Mouse (Mus musculus) hindbrain, embryonic 10.5 days (tissue): ENCODE measurements around the gene Jak3. TPM values are rescaled to one million over a fixed set of nuclear protein-coding genes. Genes with fewer than 3 reads are reported as not detected.

Experiments used
- DNase-seq: peaks from one replicate; pipeline ENCODE4 v3.0.0-alpha.2; 2017; ENCODE audit warnings: low spot score
- H3K27ac ChIP-seq: fragments of 300-500 bp; sonication (generic); 2 replicates; pipeline ENCODE4 v1.5.1; 2016; ENCODE audit warnings: mild to moderate bottlenecking, moderate library complexity
- H3K27me3 ChIP-seq: fragments of 300-500 bp; sonication (generic); 2 replicates; pipeline ENCODE4 v1.6.1; 2016; ENCODE audit warnings: mild to moderate bottlenecking; ENCODE audit not compliant: poor library complexity, insufficient read depth, severe bottlenecking
- H3K36me3 ChIP-seq: fragments of 300-500 bp; sonication (generic); 2 replicates; pipeline ENCODE4 v1.6.1; 2016; ENCODE audit warnings: mild to moderate bottlenecking, moderate library complexity
- H3K4me1 ChIP-seq: fragments of 300-500 bp; sonication (generic); replicated peaks from 2 replicates; pipeline ENCODE4 v1.6.1; 2016; ENCODE audit warnings: mild to moderate bottlenecking
- H3K4me3 ChIP-seq: fragments of 300-500 bp; sonication (generic); 2 replicates; pipeline ENCODE4 v1.5.1; 2016; ENCODE audit warnings: mild to moderate bottlenecking, moderate library complexity
- H3K9me3 ChIP-seq: fragments of 300-500 bp; sonication (generic); 2 replicates; pipeline ENCODE4 v1.6.1; 2016; ENCODE audit warnings: mild to moderate bottlenecking, moderate library complexity
- WGBS: fragments of 180-500 bp; shearing (Covaris S2); methylation state at CpG from one replicate; pipeline ENCODE4 v1.1.7; 2016; 5-methylcytosine and 5-hydroxymethylcytosine counted together
- polyA plus RNA-seq: library from polyadenylated mRNA; unstranded; fragments of >200 nt; fragmentation: Nextera tagmentation; extraction: Ambion mirVana; gene quantifications from 2 replicates; pipeline ENCODE4 v1.2.1, GENCODE M21; 2016

The Jak3 gene
- polyA plus RNA-seq, 1 experiment from 2014 or later, result 3.6 TPM

GRCm38 (mm10) chr8:71670198-71670597 lies 5.9 kb upstream of the Jak3 start:
- no peaks in the 10 kb centered on the region for H3K9me3 ChIP-seq
- H3K4me3 ChIP-seq, result peak overlapping the region; percentile 68
- peaks cover 65% of the 10 kb centered on the region for H3K4me1 ChIP-seq
- peaks cover 82% of the 10 kb centered on the region for H3K27me3 ChIP-seq
- no peaks in the 10 kb centered on the region for H3K36me3 ChIP-seq
- 11% methylated on average over 12 of the region's 12 CpGs for WGBS
- DNase-seq, result no peak
- peak overlapping the region; percentile 77 for H3K27ac ChIP-seq

GRCm38 (mm10) chr8:71670621-71671548 lies 5.2 kb upstream of the Jak3 start:
- H3K27ac ChIP-seq, result peak overlapping the region; percentile 77
- H3K27me3 ChIP-seq, result peaks cover 88% of the 10 kb centered on the region
- no peaks in the 10 kb centered on the region for H3K9me3 ChIP-seq
- H3K4me3 ChIP-seq, result peak overlapping the region; percentile 68
- peak; percentile 83 for DNase-seq
- no peaks in the 10 kb centered on the region for H3K36me3 ChIP-seq
- under 1% methylated on average over 64 of the region's 64 CpGs for WGBS
- H3K4me1 ChIP-seq, result peaks cover 61% of the 10 kb centered on the region

DNA sequence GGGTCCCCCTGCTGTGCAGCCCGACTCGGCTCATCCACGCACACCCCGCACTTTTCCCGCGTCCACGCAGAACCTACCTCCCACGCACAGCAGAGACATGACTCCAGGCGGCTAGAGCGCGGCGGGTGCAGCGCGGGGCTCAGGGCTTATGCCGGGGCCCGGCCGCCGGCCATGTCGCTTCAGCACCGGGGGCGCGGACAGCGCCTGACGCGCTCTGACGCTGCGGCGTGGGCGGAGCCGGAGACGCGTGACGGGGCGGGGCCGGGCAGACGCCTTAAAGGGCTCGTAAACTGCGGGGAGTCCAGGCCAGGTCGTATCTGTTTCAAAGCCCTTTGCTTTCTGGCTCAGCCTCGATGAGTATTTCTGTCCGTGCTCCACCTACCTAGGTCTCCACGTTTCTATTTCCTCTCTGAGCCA lies 4.5 kb upstream of the Jak3 start, which contains the start of gene Unc13a:
Gene Unc13a (minus strand): TSS at position 209 of the 417 bp plus-strand sequence.
- Histone ChIP-seq H3K27ac (peak within 1 kb of the TSS; percentile 77), H3K27me3 (peaks cover 88% of the 10 kb centered on the region), H3K9me3 (no peaks in the 10 kb centered on the region), H3K36me3 (no peaks in the 10 kb centered on the region), H3K4me3 (peak within 1 kb of the TSS; percentile 68), H3K4me1 (peaks cover 61% of the 10 kb centered on the region)
- under 1% methylated on average over 42 of the region's 42 CpGs for WGBS
- DNase-seq, result peak; percentile 90

- H3K27ac ChIP-seq, result peak overlapping the region; percentile 77
- no peak for DNase-seq
- H3K36me3 ChIP-seq, result no peaks in the 10 kb centered on the region
- peaks cover 88% of the 10 kb centered on the region for H3K27me3 ChIP-seq
- H3K4me1 ChIP-seq, result peaks cover 54% of the 10 kb centered on the region
- no peaks in the 10 kb centered on the region for H3K9me3 ChIP-seq
- 63% methylated on average over 6 of the region's 6 CpGs for WGBS
- peak overlapping the region; percentile 68 for H3K4me3 ChIP-seq
Observed at GRCm38 (mm10) chr8:71672168-71672735, 3.8 kb upstream of the Jak3 start.

- H3K27ac ChIP-seq, result no peak overlapping the region
- peaks cover 38% of the 10 kb centered on the region for H3K4me1 ChIP-seq
- peaks cover 88% of the 10 kb centered on the region for H3K27me3 ChIP-seq
- H3K4me3 ChIP-seq, result no peak overlapping the region
- DNase-seq, result no peak
- WGBS, result 74% methylated on average over 2 of the region's 2 CpGs
- H3K9me3 ChIP-seq, result no peaks in the 10 kb centered on the region
- no peaks in the 10 kb centered on the region for H3K36me3 ChIP-seq
Observed at GRCm38 (mm10) chr8:71674071-71674470, 2.0 kb upstream of the Jak3 start.

DNA sequence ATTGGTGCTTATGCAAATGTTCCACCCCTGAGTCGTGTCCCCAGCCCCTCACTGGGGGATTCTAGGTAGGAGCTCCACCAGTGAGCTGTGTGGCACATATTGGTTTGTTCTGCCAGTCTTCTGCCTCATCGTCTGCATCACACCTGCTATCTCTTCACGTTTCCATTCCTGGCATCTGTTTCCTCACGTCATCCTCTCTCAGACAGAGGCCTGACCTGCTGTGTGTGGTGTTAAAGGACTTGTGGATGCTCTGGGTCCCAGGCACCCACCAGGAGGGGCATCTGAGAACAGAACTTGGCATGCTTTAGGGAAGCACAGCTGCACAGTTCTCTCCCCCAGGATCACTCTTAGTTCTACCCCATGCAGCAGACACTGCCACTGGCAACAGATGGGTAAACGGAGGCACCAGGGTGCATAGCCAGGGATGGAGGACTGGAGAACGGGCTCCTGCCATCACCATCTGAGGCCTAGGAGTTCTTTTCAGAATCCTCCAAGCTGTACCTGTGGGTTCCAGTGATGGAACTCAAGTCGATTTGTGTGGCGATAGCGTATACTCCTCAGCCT lies 558 bp upstream of the Jak3 start:
- peak overlapping the region; percentile 58 for H3K4me3 ChIP-seq
- peaks cover 42% of the 10 kb centered on the region for H3K4me1 ChIP-seq
- H3K36me3 ChIP-seq, result no peaks in the 10 kb centered on the region
- no peak for DNase-seq
- H3K27ac ChIP-seq, result no peak overlapping the region
- H3K27me3 ChIP-seq, result peaks cover 88% of the 10 kb centered on the region
- 30% methylated on average over 9 of the region's 9 CpGs for WGBS
- no peaks in the 10 kb centered on the region for H3K9me3 ChIP-seq

DNA sequence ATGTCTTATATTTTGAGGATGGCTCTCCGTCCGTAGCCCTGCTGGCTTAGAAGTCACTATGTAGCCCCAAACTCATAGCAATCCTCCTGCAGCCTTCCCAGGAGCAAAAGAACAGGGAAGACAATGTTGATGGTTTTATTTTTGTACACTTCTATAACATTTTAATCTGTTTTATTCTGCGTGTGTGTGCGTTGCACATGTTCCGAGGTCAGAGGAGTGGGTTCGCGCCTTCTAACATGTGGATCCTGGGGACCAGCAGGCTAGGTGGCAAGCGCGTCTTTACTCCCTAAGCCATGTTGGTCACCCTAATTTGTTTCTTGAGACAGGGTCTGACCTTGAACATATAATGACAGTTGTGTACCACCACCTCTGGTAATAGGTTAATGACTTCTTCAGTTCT lies 707 bp downstream of the Jak3 start:
- Histone ChIP-seq H3K9me3 (no peaks in the 10 kb centered on the region), H3K27ac (0 out of 2 replicates have a peak overlapping the region, but pooled peaks have one; percentile 73), H3K27me3 (peaks cover 92% of the 10 kb centered on the region), H3K36me3 (no peaks in the 10 kb centered on the region), H3K4me3 (peak overlapping the region; percentile 58), H3K4me1 (peaks cover 38% of the 10 kb centered on the region)
- DNase-seq, result no peak
- 49% methylated on average over 9 of the region's 9 CpGs for WGBS

DNA sequence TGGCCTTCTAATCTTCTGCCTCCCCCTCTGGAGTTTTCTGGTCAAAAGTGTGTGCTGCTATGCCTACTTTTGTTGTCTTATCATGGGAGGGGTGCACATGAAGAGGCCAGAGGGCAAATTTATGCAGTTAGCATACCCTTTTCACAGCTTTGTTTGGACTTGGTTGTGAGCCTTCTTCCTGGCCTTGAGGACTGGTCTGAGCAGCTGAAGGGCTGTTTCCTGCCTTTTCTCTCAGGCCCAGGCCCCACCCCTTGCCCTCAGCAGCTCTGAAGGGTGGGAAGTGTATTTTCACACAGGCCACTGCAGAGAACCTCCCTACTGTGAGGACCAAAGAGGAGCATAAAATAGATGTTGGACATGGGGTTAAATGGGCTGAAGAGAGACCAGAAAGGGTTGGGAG lies 1.5 kb downstream of the Jak3 start:
- H3K36me3 ChIP-seq, result no peaks in the 10 kb centered on the region
- no peak for DNase-seq
- H3K27ac ChIP-seq, result no peak overlapping the region
- peaks cover 94% of the 10 kb centered on the region for H3K27me3 ChIP-seq
- H3K9me3 ChIP-seq, result no peaks in the 10 kb centered on the region
- H3K4me1 ChIP-seq, result peaks cover 34% of the 10 kb centered on the region
- H3K4me3 ChIP-seq, result no peak overlapping the region

GRCm38 (mm10) chr8:71678216-71678615 lies 2.1 kb downstream of the Jak3 start:
- peaks cover 34% of the 10 kb centered on the region for H3K4me1 ChIP-seq
- DNase-seq, result no peak
- no peak overlapping the region for H3K27ac ChIP-seq
- H3K36me3 ChIP-seq, result no peaks in the 10 kb centered on the region
- 53% methylated on average over 4 of the region's 4 CpGs for WGBS
- no peak overlapping the region for H3K4me3 ChIP-seq
- H3K27me3 ChIP-seq, result peaks cover 94% of the 10 kb centered on the region
- H3K9me3 ChIP-seq, result no peaks in the 10 kb centered on the region

- DNase-seq, result no peak
- 10% methylated on average over 16 of the region's 16 CpGs for WGBS
- H3K27ac ChIP-seq, result no peak overlapping the region
- H3K4me3 ChIP-seq, result peak overlapping the region; percentile 38
- H3K4me1 ChIP-seq, result peaks cover 34% of the 10 kb centered on the region
- H3K9me3 ChIP-seq, result no peaks in the 10 kb centered on the region
- H3K27me3 ChIP-seq, result peaks cover 97% of the 10 kb centered on the region
- no peaks in the 10 kb centered on the region for H3K36me3 ChIP-seq
Observed at GRCm38 (mm10) chr8:71679116-71679515, 3.0 kb downstream of the Jak3 start.

GRCm38 (mm10) chr8:71679550-71680168 lies 3.6 kb downstream of the Jak3 start:
- Histone ChIP-seq H3K4me1 (peaks cover 34% of the 10 kb centered on the region), H3K9me3 (no peaks in the 10 kb centered on the region), H3K27me3 (peaks cover 100% of the 10 kb centered on the region), H3K27ac (no peak overlapping the region), H3K36me3 (no peaks in the 10 kb centered on the region), H3K4me3 (peak overlapping the region; percentile 38)
- WGBS, result 3% methylated on average over 46 of the region's 46 CpGs
- no peak for DNase-seq

DNA sequence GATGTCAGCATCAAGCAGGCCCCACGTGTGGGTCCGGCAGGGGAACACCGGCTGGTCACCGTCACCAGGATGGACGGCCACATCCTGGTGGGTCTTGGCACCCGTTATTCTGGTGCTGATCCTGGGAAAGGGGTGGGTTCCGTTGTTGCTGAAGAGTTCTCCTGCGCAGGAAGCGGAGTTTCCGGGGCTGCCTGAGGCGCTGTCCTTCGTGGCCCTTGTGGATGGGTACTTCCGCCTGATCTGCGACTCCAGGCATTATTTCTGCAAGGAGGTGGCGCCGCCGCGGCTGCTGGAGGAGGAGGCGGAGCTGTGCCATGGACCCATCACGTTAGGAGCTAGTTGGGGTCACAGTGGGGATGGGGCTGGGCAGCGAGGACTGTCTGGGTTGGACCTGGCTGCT lies 4.4 kb downstream of the Jak3 start:
- no peak overlapping the region for H3K27ac ChIP-seq
- H3K4me1 ChIP-seq, result peaks cover 37% of the 10 kb centered on the region
- H3K4me3 ChIP-seq, result peak overlapping the region; percentile 29
- no peaks in the 10 kb centered on the region for H3K9me3 ChIP-seq
- no peak for DNase-seq
- H3K27me3 ChIP-seq, result peaks cover 100% of the 10 kb centered on the region
- WGBS, result 4% methylated on average over 21 of the region's 21 CpGs
- H3K36me3 ChIP-seq, result no peaks in the 10 kb centered on the region
